Mouse (Mus musculus): Measurements from ENCODE around the gene Rac3.

- no peak for TF ChIP-seq POLR2A (IDR thresholded peaks at IDR 0.05; ENCODE audit: low read depth, low read length)
- no peak for TF ChIP-seq CTCF (IDR thresholded peaks at IDR 0.05; ENCODE audit: borderline replicate concordance, insufficient read depth, low read length)
Observed at GRCm38 (mm10) chr11:120684086-120684485, 37.2 kb upstream of the Rac3 start.
